Mouse (Mus musculus) MEL (cell line): ENCODE measurements around the gene Coq3. TPM values are rescaled to one million over a fixed set of nuclear protein-coding genes. Genes with fewer than 3 reads are reported as not detected.

Experiments used
- DNase-seq: peaks from one replicate; pipeline ENCODE4 v3.0.0; 2011; ENCODE audit warnings: low read depth, low spot score
- H3K27ac ChIP-seq: 2 replicates; pipeline ENCODE4 v1.5.1; 2012; ENCODE audit warnings: low read depth, mild to moderate bottlenecking, control low read depth, low read length, moderate library complexity; ENCODE audit not compliant: control insufficient read depth
- H3K27me3 ChIP-seq, 2 experiments: fragments of 150-350 bp in 1 of 2; sonication (generic) in 1 of 2; 2 replicates each; pipeline ENCODE4 v1.6.1; 2012; ENCODE audit warnings: low read length in 2 of 2, mild to moderate bottlenecking in 2 of 2, improper control_type of control experiment in 1 of 2, moderate library complexity in 1 of 2; ENCODE audit not compliant: insufficient read depth in 2 of 2, control insufficient read depth in 1 of 2
- H3K36me3 ChIP-seq, 2 experiments: 2 replicates each; pipeline ENCODE4 v1.6.1; 2012 to 2014; ENCODE audit warnings: low read length in 2 of 2, improper control_type of control experiment in 1 of 2, inconsistent platforms in 1 of 2, mild to moderate bottlenecking in 1 of 2; ENCODE audit not compliant: insufficient read depth in 2 of 2, control insufficient read depth in 1 of 2
- H3K4me1 ChIP-seq, 2 experiments: fragments of 150-350 bp in 1 of 2; sonication (generic) in 1 of 2; 2 replicates each; pipeline ENCODE4 v1.6.1; 2012; ENCODE audit warnings: low read length in 2 of 2, improper control_type of control experiment in 1 of 2, mild to moderate bottlenecking in 1 of 2; ENCODE audit not compliant: insufficient read depth in 2 of 2, control insufficient read depth in 1 of 2
- H3K4me3 ChIP-seq, 2 experiments: fragments of 150-350 bp in 1 of 2; sonication (generic) in 1 of 2; 2 replicates each; pipeline ENCODE4 v1.5.1; 2012; ENCODE audit warnings: low read depth in 2 of 2, low read length in 2 of 2, mild to moderate bottlenecking in 2 of 2, moderate library complexity in 2 of 2, control low read depth in 1 of 2, improper control_type of control experiment in 1 of 2; ENCODE audit not compliant: control insufficient read depth in 1 of 2, insufficient read depth in 1 of 2
- H3K79me2 ChIP-seq: 2 replicates; pipeline ENCODE4 v1.6.1; 2012; ENCODE audit warnings: mild to moderate bottlenecking, low read length, moderate library complexity; ENCODE audit not compliant: control insufficient read depth, poor library complexity, insufficient read depth
- H3K9ac ChIP-seq: 2 replicates; pipeline ENCODE4 v1.6.1; 2012; ENCODE audit warnings: low read depth, mild to moderate bottlenecking, control low read depth, low read length, moderate library complexity; ENCODE audit not compliant: control insufficient read depth, poor library complexity, severe bottlenecking
- H3K9me3 ChIP-seq: fragments of 150-350 bp; sonication (generic); replicated peaks from 2 replicates; pipeline ENCODE4 v1.6.1; 2012; ENCODE audit warnings: mild to moderate bottlenecking, low read length, improper control_type of control experiment, moderate library complexity; ENCODE audit not compliant: insufficient read depth
- CHD1 ChIP-seq: IDR thresholded peaks from 2 replicates; pipeline ENCODE4 v1.6.1; 2012; ENCODE audit warnings: low read depth, mild to moderate bottlenecking, inconsistent platforms, low read length, improper control_type of control experiment
- CHD2 ChIP-seq: IDR thresholded peaks from 2 replicates; pipeline ENCODE4 v1.6.1; 2011; ENCODE audit warnings: low read length, improper control_type of control experiment
- CTCF ChIP-seq, 3 experiments: IDR thresholded peaks in 2 of 3; conservative IDR thresholded peaks in 1 of 3; 2 replicates each; pipeline ENCODE4 v1.5.1; 2011 to 2012; ENCODE audit warnings: low read length in 3 of 3, low read depth in 2 of 3, mild to moderate bottlenecking in 2 of 3, improper control_type of control experiment in 1 of 3, inconsistent platforms in 1 of 3, mixed read lengths in 1 of 3, moderate library complexity in 1 of 3; ENCODE audit not compliant: control insufficient read depth in 1 of 3, insufficient read depth in 1 of 3, poor library complexity in 1 of 3, severe bottlenecking in 1 of 3
- E2F4 ChIP-seq: IDR thresholded peaks from 2 replicates; pipeline ENCODE4 v1.6.1; 2011; ENCODE audit warnings: low read depth, low read length, improper control_type of control experiment, borderline replicate concordance
- EP300 ChIP-seq, 2 experiments: IDR thresholded peaks; 2 replicates each; pipeline ENCODE4 v1.6.1; 2011; ENCODE audit warnings: improper control_type of control experiment in 2 of 2, low read length in 2 of 2, low read depth in 1 of 2, mild to moderate bottlenecking in 1 of 2
- JUND ChIP-seq: IDR thresholded peaks from 2 replicates; pipeline ENCODE4 v1.6.1; 2011; ENCODE audit warnings: low read depth, mild to moderate bottlenecking, improper control_type of control experiment, low read length
- MAFK ChIP-seq: IDR thresholded peaks from 2 replicates; pipeline ENCODE4 v1.6.1; 2011; ENCODE audit warnings: low read depth, mild to moderate bottlenecking, low read length, improper control_type of control experiment, borderline replicate concordance
- MAX ChIP-seq: IDR thresholded peaks from 2 replicates; pipeline ENCODE4 v1.6.1; 2011; ENCODE audit warnings: low read length, improper control_type of control experiment
- MAZ ChIP-seq: IDR thresholded peaks from 2 replicates; pipeline ENCODE4 v1.6.1; 2012; ENCODE audit warnings: low read depth, mild to moderate bottlenecking, inconsistent platforms, low read length, improper control_type of control experiment
- MYB ChIP-seq: IDR thresholded peaks from 2 replicates; pipeline ENCODE4 v1.6.1; 2011; ENCODE audit warnings: mild to moderate bottlenecking, low read depth, low read length, improper control_type of control experiment
- MYC ChIP-seq: IDR thresholded peaks from 2 replicates; pipeline ENCODE4 v1.6.1; 2011; ENCODE audit warnings: low read depth, mild to moderate bottlenecking, low read length, improper control_type of control experiment, moderate library complexity
- NELFE ChIP-seq: IDR thresholded peaks from 2 replicates; pipeline ENCODE4 v1.6.1; 2011; ENCODE audit warnings: low read depth, low read length, improper control_type of control experiment
- NRF1 ChIP-seq: IDR thresholded peaks from 2 replicates; pipeline ENCODE4 v1.6.1; 2014; ENCODE audit warnings: low read depth, mild to moderate bottlenecking, inconsistent platforms, low read length, improper control_type of control experiment, moderate library complexity; ENCODE audit not compliant: poor library complexity, insufficient read depth, severe bottlenecking
- POLR2AphosphoS2 ChIP-seq: IDR thresholded peaks from 2 replicates; pipeline ENCODE4 v1.6.1; 2011; ENCODE audit warnings: low read length, improper control_type of control experiment
- POLR2AphosphoS5 ChIP-seq: IDR thresholded peaks from 2 replicates; pipeline ENCODE4 v1.6.1; 2012; ENCODE audit warnings: low read depth, borderline replicate concordance, mild to moderate bottlenecking, inconsistent platforms, low read length, moderate library complexity, mixed read lengths
- RAD21 ChIP-seq: IDR thresholded peaks from 2 replicates; pipeline ENCODE4 v1.6.1; 2011; ENCODE audit warnings: mild to moderate bottlenecking, low read depth, low read length, improper control_type of control experiment
- TCF12 ChIP-seq: IDR thresholded peaks from 2 replicates; pipeline ENCODE4 v1.6.1; 2014; ENCODE audit warnings: low read depth, mild to moderate bottlenecking, inconsistent platforms, low read length, improper control_type of control experiment, moderate library complexity
- ZC3H11A ChIP-seq: IDR thresholded peaks from 2 replicates; pipeline ENCODE4 v1.6.1; 2012; ENCODE audit warnings: low read depth, mild to moderate bottlenecking, inconsistent platforms, low read length, improper control_type of control experiment
- ZMIZ1 ChIP-seq: IDR thresholded peaks from 2 replicates; pipeline ENCODE4 v1.6.1; 2012; ENCODE audit warnings: low read depth, mild to moderate bottlenecking, inconsistent platforms, low read length, improper control_type of control experiment, moderate library complexity
- polyA plus RNA-seq, 2 experiments: library from polyadenylated mRNA; stranded (reverse) in 1 of 2; unstranded in 1 of 2; fragments of >175 nt in 1 of 2; fragments of >200 nt in 1 of 2; gene quantifications; 2 replicates each; pipeline versions ENCODE4 v1.2.1 to v1.2.4; 2012; ENCODE audit warnings: low replicate concordance in 2 of 2, low read depth in 1 of 2; ENCODE audit not compliant: insufficient read length in 2 of 2, insufficient read depth in 1 of 2, missing spikeins in 1 of 2
- total RNA-seq: library from RNA; depleted of rRNA; stranded (reverse); fragments of 300-350 nt; gene quantifications from 2 replicates; pipeline ENCODE4 v1.2.3, GENCODE M21; 2012

Gene Coq3
- total and polyA plus RNA-seq, 3 experiments = 11.2 to 15.1 TPM; not detected in 1

GRCm38 (mm10) chr4:21847481-21848286 lies 31.8 kb upstream of the Coq3 start, which contains the start of gene Pnisr (continued):
- no peak; the same call in 1 of the 2 replicates for TF ChIP-seq ZC3H11A
- peak; percentile 87; the same call in 1 of the 2 replicates for TF ChIP-seq POLR2AphosphoS2
- TF ChIP-seq RAD21 = peak; percentile 19
- TF ChIP-seq JUND = no peak
- TF ChIP-seq CHD2 = peak; percentile 71
- TF ChIP-seq, all 39 proteins: peak for 20

- peak; percentile 94 for DNase-seq
- Histone ChIP-seq H3K4me3 (peak overlapping the region; percentile 81 to 88), H3K9me3 (no peaks in the 10 kb centered on the region), H3K27me3 (no peaks in the 10 kb centered on the region), H3K4me1 (peaks cover 12 to 18% of the 10 kb centered on the region in 2 experiments), H3K36me3 (peaks cover 1 to 24% of the 10 kb centered on the region in 2 experiments; a peak in 3 of 4 replicates), H3K27ac (peak overlapping the region; percentile 96), H3K9ac (peak overlapping the region; percentile 96), H3K79me2 (peaks cover 45% of the 10 kb centered on the region)
- TF ChIP-seq MAFK = no peak
- peak; percentile 41; the same call in 1 of the 2 replicates for TF ChIP-seq MAZ
- peak; percentile 14; the same call in 1 of the 2 replicates for TF ChIP-seq NELFE
- no peak for TF ChIP-seq EP300 (IDR thresholded peaks at IDR 0.05; ENCODE audit: low read depth in 1 of 2, low read length in 2 of 2)
- TF ChIP-seq POLR2AphosphoS5 = no peak
- TF ChIP-seq E2F4 = no peak
- TF ChIP-seq MYC = no peak
- peak; percentile 51; the same call in 1 of the 2 replicates for TF ChIP-seq ZMIZ1
- 0 out of 2 replicates have a peak, but pooled peaks have one; percentile 23 for TF ChIP-seq MAX
- peak; percentile 58 for TF ChIP-seq MYB
- TF ChIP-seq RAD21 = no peak
- TF ChIP-seq POLR2AphosphoS2 = peak; percentile 64; the same call in 1 of the 2 replicates
- no peak for TF ChIP-seq CTCF (IDR thresholded peaks at IDR 0.05 in 2 of 3, conservative IDR thresholded peaks at IDR 0.05 in 1 of 3; ENCODE audit: control insufficient read depth in 1 of 3, insufficient read depth in 1 of 3, low read depth in 2 of 3, low read length in 3 of 3, poor library complexity in 1 of 3, severe bottlenecking in 1 of 3)
- no peak for TF ChIP-seq TCF12
- 0 out of 2 replicates have a peak, but pooled peaks have one; percentile 36 for TF ChIP-seq CHD1
- peak; percentile 99 for TF ChIP-seq NRF1
Measured at GRCm38 (mm10) chr4:21848287-21848630, 31.2 kb upstream of the Coq3 start.
